Mouse (Mus musculus) embryonic facial prominence, embryonic 12.5 days (tissue): Measurements from ENCODE around the gene Gm8362. TPM values are rescaled to one million over a fixed set of nuclear protein-coding genes. Genes with fewer than 3 reads are reported as not detected.
"Not testable (repeated sequence)": the region's sequence is repeated elsewhere in the genome, so short reads cannot be mapped to it uniquely, and the experiment has no call there.

Source experiments
- ATAC-seq: fragments of 200-750 bp; cut with Nextera tagmentation; 2 replicates; pipeline ENCODE4 v1.8.0; 2017; ENCODE audit not compliant: insufficient number of reproducible peaks, insufficient read depth, low FRiP score, low TSS enrichment
- H3K27ac ChIP-seq: fragments of 300-500 bp; sonication (generic); 2 replicates; pipeline ENCODE4 v1.5.1; 2016; ENCODE audit warnings: mild to moderate bottlenecking
- H3K27me3 ChIP-seq: fragments of 300-500 bp; sonication (generic); 2 replicates; pipeline ENCODE4 v1.6.1; 2016; ENCODE audit warnings: mild to moderate bottlenecking, moderate library complexity
- H3K36me3 ChIP-seq: fragments of 300-500 bp; sonication (generic); 2 replicates; pipeline ENCODE4 v1.6.1; 2016; ENCODE audit warnings: mild to moderate bottlenecking
- H3K4me1 ChIP-seq: fragments of 300-500 bp; sonication (generic); 2 replicates; pipeline ENCODE4 v1.6.1; 2016
- H3K4me2 ChIP-seq: fragments of 300-500 bp; sonication (generic); replicated peaks from 2 replicates; pipeline ENCODE4 v1.6.1; 2016; ENCODE audit warnings: mild to moderate bottlenecking, moderate library complexity
- H3K4me3 ChIP-seq: fragments of 300-500 bp; sonication (generic); 2 replicates; pipeline ENCODE4 v1.5.1; 2016; ENCODE audit warnings: mild to moderate bottlenecking
- H3K9ac ChIP-seq: fragments of 300-500 bp; sonication (generic); 2 replicates; pipeline ENCODE4 v1.6.1; 2016; ENCODE audit warnings: mild to moderate bottlenecking, moderate library complexity
- H3K9me3 ChIP-seq: fragments of 300-500 bp; sonication (generic); 2 replicates; pipeline ENCODE4 v1.6.1; 2016; ENCODE audit warnings: mild to moderate bottlenecking, moderate library complexity
- WGBS: fragments of 180-500 bp; shearing (Covaris S2); methylation state at CpG from one replicate; pipeline ENCODE4 v1.1.7; 2016; 5-methylcytosine and 5-hydroxymethylcytosine counted together
- polyA plus RNA-seq: library from polyadenylated mRNA; unstranded; fragments of >200 nt; fragmentation: Nextera tagmentation; extraction: Ambion mirVana; gene quantifications from 2 replicates; pipeline ENCODE4 v1.2.1, GENCODE M21; 2016

Gm8362 gene
- polyA plus RNA-seq = not detected in 2 replicates

- H3K36me3 ChIP-seq, H3K4me2 ChIP-seq, H3K4me3 ChIP-seq, H3K9me3 ChIP-seq, H3K9ac ChIP-seq, H3K4me1 ChIP-seq, H3K27ac ChIP-seq, ATAC-seq, H3K27me3 ChIP-seq: not testable (repeated sequence)
- WGBS = 78% methylated on average over 1 of the region's 1 CpGs
Measured at GRCm38 (mm10) chr14:6774311-6774710, at the start of gene Gm8362. TSS of gene Gm8362 (minus strand) at chr14:6774411.

- ATAC-seq, H3K9ac ChIP-seq, H3K27ac ChIP-seq, H3K4me2 ChIP-seq, H3K36me3 ChIP-seq, H3K27me3 ChIP-seq, H3K9me3 ChIP-seq, H3K4me3 ChIP-seq, H3K4me1 ChIP-seq: not testable (repeated sequence)
- WGBS = 94% methylated on average over 3 of the region's 3 CpGs
Measured at GRCm38 (mm10) chr14:6823297-6823696, 49.1 kb upstream of the Gm8362 start.

GRCm38 (mm10) chr14:6757231-6757536, 17.0 kb downstream of the Gm8362 start:
- Histone ChIP-seq H3K4me2 (peak overlapping the region; percentile 46; the same call in 1 of the 2 replicates), H3K4me3 (peak overlapping the region; percentile 43)
- H3K27me3 ChIP-seq, H3K4me1 ChIP-seq, H3K9me3 ChIP-seq, ATAC-seq, H3K9ac ChIP-seq, H3K27ac ChIP-seq, H3K36me3 ChIP-seq: not testable (repeated sequence)
- WGBS = 4% methylated on average over 4 of the region's 13 CpGs

GRCm38 (mm10) chr14:6756384-6757230, 17.6 kb downstream of the Gm8362 start:
- Histone ChIP-seq H3K4me2 (peak overlapping the region; percentile 46), H3K9ac (peak overlapping the region; percentile 40; the same call in 1 of the 2 replicates), H3K4me3 (peak overlapping the region; percentile 43)
- not testable (repeated sequence) for H3K27ac ChIP-seq, H3K27me3 ChIP-seq, H3K4me1 ChIP-seq, H3K9me3 ChIP-seq, H3K36me3 ChIP-seq, ATAC-seq
- 0% methylated on average over 28 of the region's 67 CpGs for WGBS

DNA sequence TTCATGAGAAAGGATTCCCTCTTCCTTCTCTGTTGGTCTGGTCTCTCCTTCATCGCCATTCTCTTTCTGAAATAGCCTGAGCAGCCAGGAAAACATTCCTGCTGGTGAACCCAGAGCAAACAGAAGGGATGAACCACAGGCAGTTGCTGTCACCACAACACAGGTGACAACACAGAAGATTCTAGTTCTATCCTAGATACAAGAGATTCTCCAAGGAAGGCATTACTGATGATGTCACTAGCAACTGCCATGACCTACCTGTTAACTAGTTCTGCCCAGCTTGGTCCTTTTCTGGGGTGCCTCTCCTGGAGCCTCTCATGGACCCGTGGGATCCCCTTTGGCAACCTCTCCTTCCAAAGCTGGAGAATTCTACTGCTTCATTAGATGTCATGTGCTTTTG, 32.0 kb downstream of the Gm8362 start, which contains the start of gene Gm3636:
Gene Gm3636 (minus strand): TSS at position 101 of the 400 bp plus-strand sequence.
- H3K36me3 ChIP-seq, H3K27ac ChIP-seq, H3K27me3 ChIP-seq, H3K9ac ChIP-seq, H3K9me3 ChIP-seq, H3K4me3 ChIP-seq, ATAC-seq, H3K4me1 ChIP-seq, H3K4me2 ChIP-seq: not testable (repeated sequence)
- WGBS = no CpG with 5 or more reads among the region's 2 CpGs

- not testable (repeated sequence) for ATAC-seq, H3K9ac ChIP-seq, H3K4me1 ChIP-seq, H3K27ac ChIP-seq, H3K27me3 ChIP-seq, H3K36me3 ChIP-seq, H3K9me3 ChIP-seq, H3K4me2 ChIP-seq, H3K4me3 ChIP-seq
- WGBS = 100% methylated on average over 1 of the region's 2 CpGs
Measured at GRCm38 (mm10) chr14:6720151-6720550, 54.1 kb downstream of the Gm8362 start, which contains the start of gene Gm8050. TSS of gene Gm8050 (minus strand) at chr14:6720251.

Other genes with a start within 250 kb of the Gm8362 start
- not detected in 2 replicates for gene Gm8356, start 237.1 kb downstream of the Gm8362 start, polyA plus RNA-seq
- gene Gm3629, start 183.8 kb downstream of the Gm8362 start, polyA plus RNA-seq = 0.10 and 0.52 TPM in 2 replicates
- gene Gm3460, start 152.0 kb downstream of the Gm8362 start, polyA plus RNA-seq = not detected in 2 replicates
- gene Gm10251, start 90.2 kb downstream of the Gm8362 start, polyA plus RNA-seq = not detected in 2 replicates
- 0.10 TPM in 1 of 2 replicates, not detected in the other for gene Gm8050, start 54.2 kb downstream of the Gm8362 start, polyA plus RNA-seq
- 6.4 TPM in 2 replicates for gene Gm3636, start 32.1 kb downstream of the Gm8362 start, polyA plus RNA-seq
- gene Gm3642, start 65.9 kb upstream of the Gm8362 start, polyA plus RNA-seq = not detected in 2 replicates
- 1.5 and 1.6 TPM in 2 replicates for gene Gm3667, start 115.6 kb upstream of the Gm8362 start, polyA plus RNA-seq
- gene Gm6356, start 199.4 kb upstream of the Gm8362 start, polyA plus RNA-seq = not detected in 2 replicates